Mouse (Mus musculus): ENCODE measurements at regions not wholly inside any gene's neighbourhood (a gene's known extent, or its start where the extent isn't known, plus 50 kb on each side); places are given as distances from the start of the nearest gene placed in this dataset.

DNA sequence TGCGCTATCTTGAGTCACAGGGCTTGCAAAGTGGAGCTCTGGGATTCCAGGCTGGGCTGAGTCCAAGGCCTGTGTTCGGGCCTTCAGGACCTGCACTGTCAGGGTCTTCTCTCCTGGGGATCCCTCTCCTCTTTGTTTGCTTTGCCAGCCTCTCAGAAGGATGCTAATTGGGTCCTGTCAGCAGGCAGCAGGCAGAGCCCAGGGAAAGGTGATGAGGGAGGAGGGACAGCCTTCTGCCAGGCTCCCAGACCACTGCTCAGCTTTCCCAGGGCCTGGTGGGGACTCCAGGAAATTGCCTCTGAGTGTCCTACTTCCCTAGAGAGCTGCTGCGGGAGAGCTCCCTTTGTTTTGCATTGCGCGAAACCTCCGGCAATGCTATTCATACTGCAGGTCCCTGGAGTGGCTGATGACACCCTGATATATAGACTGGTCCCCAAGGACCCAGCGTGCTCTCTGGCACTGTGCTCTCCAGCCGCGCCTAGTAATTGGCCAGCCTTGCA, 93.1 kb upstream of the Tle3 start:
- no peak for TF ChIP-seq CTCF (IDR thresholded peaks at IDR 0.05; ENCODE audit: extremely low read depth, insufficient read length, insufficient replicate concordance, low read depth, low read length)
- TF ChIP-seq POLR2A (IDR thresholded peaks at IDR 0.05; ENCODE audit: low read depth, low read length), result no peak
